Mouse (Mus musculus): Measurements from ENCODE around the gene Tspan5. TPM values are rescaled to one million over a fixed set of nuclear protein-coding genes. Genes with fewer than 3 reads are reported as not detected.

The Tspan5 gene
- polyA plus RNA-seq, 1 experiment, result 22.2 TPM

- Histone ChIP-seq H3K27me3 (ENCODE audit: control insufficient read depth, insufficient read depth, low read length, poor library complexity, severe bottlenecking) (no peaks in the 10 kb centered on the region), H3K36me3 (ENCODE audit: control insufficient read depth, insufficient read depth, low read length, poor library complexity, severe bottlenecking) (peaks cover 3% of the 10 kb centered on the region), H3K4me3 (ENCODE audit: low read depth, low read length) (no peak overlapping the region), H3K4me1 (ENCODE audit: control insufficient read depth, insufficient read depth, low read length) (no peaks in the 10 kb centered on the region), H3K27ac (ENCODE audit: insufficient read depth, low read length) (no peak overlapping the region), H3K9me3 (replicated peaks; ENCODE audit: control insufficient read depth, insufficient read depth, low read length, poor library complexity, severe bottlenecking) (no peaks in the 10 kb centered on the region), H3K9ac (ENCODE audit: low read depth, poor library complexity, severe bottlenecking) (no peak overlapping the region)
- no peak for TF ChIP-seq CTCF (IDR thresholded peaks at IDR 0.05; ENCODE audit: low read depth, low read length)
- TF ChIP-seq POLR2A (IDR thresholded peaks at IDR 0.05; ENCODE audit: insufficient read depth, low read length), result no peak
- no peak for TF ChIP-seq EP300 (IDR thresholded peaks at IDR 0.05; ENCODE audit: insufficient read depth, low read depth, low read length)
Observed at GRCm38 (mm10) chr3:138937241-138937640, 195.2 kb downstream of the Tspan5 start.

GRCm38 (mm10) chr3:138941604-138942003 lies 199.6 kb downstream of the Tspan5 start:
- Histone ChIP-seq H3K27me3 (ENCODE audit: control insufficient read depth, insufficient read depth, low read length, poor library complexity, severe bottlenecking) (no peaks in the 10 kb centered on the region), H3K4me3 (ENCODE audit: low read depth, low read length) (no peak overlapping the region)

GRCm38 (mm10) chr3:138945516-138945915 lies 203.5 kb downstream of the Tspan5 start:
- H3K4me1 ChIP-seq (ENCODE audit: control insufficient read depth, insufficient read depth, low read length), result no peaks in the 10 kb centered on the region
- H3K27me3 ChIP-seq (ENCODE audit: control insufficient read depth, insufficient read depth, low read length, poor library complexity, severe bottlenecking), result no peaks in the 10 kb centered on the region
- no peak overlapping the region for H3K27ac ChIP-seq (ENCODE audit: insufficient read depth, low read length)
- H3K4me3 ChIP-seq (ENCODE audit: low read depth, low read length), result no peak overlapping the region
- peaks cover 3% of the 10 kb centered on the region for H3K36me3 ChIP-seq (ENCODE audit: control insufficient read depth, insufficient read depth, low read length, poor library complexity, severe bottlenecking)
- no peak overlapping the region for H3K9ac ChIP-seq (ENCODE audit: low read depth, poor library complexity, severe bottlenecking)
- TF ChIP-seq CTCF (IDR thresholded peaks at IDR 0.05; ENCODE audit: low read depth, low read length), result no peak
- no peak for TF ChIP-seq EP300 (IDR thresholded peaks at IDR 0.05; ENCODE audit: insufficient read depth, low read depth, low read length)
- no peak for TF ChIP-seq POLR2A (IDR thresholded peaks at IDR 0.05; ENCODE audit: insufficient read depth, low read length)
- H3K9me3 ChIP-seq (replicated peaks; ENCODE audit: control insufficient read depth, insufficient read depth, low read length, poor library complexity, severe bottlenecking), result no peaks in the 10 kb centered on the region

More at GRCm38 (mm10) chr3:138941604-138942003, 199.6 kb downstream of the Tspan5 start:
- no peak overlapping the region for H3K9ac ChIP-seq (ENCODE audit: low read depth, poor library complexity, severe bottlenecking)
- no peak overlapping the region for H3K27ac ChIP-seq (ENCODE audit: insufficient read depth, low read length)
- H3K9me3 ChIP-seq (replicated peaks; ENCODE audit: control insufficient read depth, insufficient read depth, low read length, poor library complexity, severe bottlenecking), result no peaks in the 10 kb centered on the region
- no peaks in the 10 kb centered on the region for H3K4me1 ChIP-seq (ENCODE audit: control insufficient read depth, insufficient read depth, low read length)
- H3K36me3 ChIP-seq (ENCODE audit: control insufficient read depth, insufficient read depth, low read length, poor library complexity, severe bottlenecking), result peaks cover 3% of the 10 kb centered on the region
- no peak for TF ChIP-seq POLR2A (IDR thresholded peaks at IDR 0.05; ENCODE audit: insufficient read depth, low read length)
- no peak for TF ChIP-seq CTCF (IDR thresholded peaks at IDR 0.05; ENCODE audit: low read depth, low read length)
- no peak for TF ChIP-seq EP300 (IDR thresholded peaks at IDR 0.05; ENCODE audit: insufficient read depth, low read depth, low read length)

GRCm38 (mm10) chr3:138949081-138949480 lies 207.1 kb downstream of the Tspan5 start:
- no peak overlapping the region for H3K9ac ChIP-seq (ENCODE audit: low read depth, poor library complexity, severe bottlenecking)
- no peaks in the 10 kb centered on the region for H3K4me1 ChIP-seq (ENCODE audit: control insufficient read depth, insufficient read depth, low read length)
- H3K27me3 ChIP-seq (ENCODE audit: control insufficient read depth, insufficient read depth, low read length, poor library complexity, severe bottlenecking), result no peaks in the 10 kb centered on the region
- no peaks in the 10 kb centered on the region for H3K9me3 ChIP-seq (replicated peaks; ENCODE audit: control insufficient read depth, insufficient read depth, low read length, poor library complexity, severe bottlenecking)
- TF ChIP-seq CTCF (IDR thresholded peaks at IDR 0.05; ENCODE audit: low read depth, low read length) (no peak), POLR2A (IDR thresholded peaks at IDR 0.05; ENCODE audit: insufficient read depth, low read length) (no peak), EP300 (IDR thresholded peaks at IDR 0.05; ENCODE audit: insufficient read depth, low read depth, low read length) (no peak)
- H3K36me3 ChIP-seq (ENCODE audit: control insufficient read depth, insufficient read depth, low read length, poor library complexity, severe bottlenecking), result no peaks in the 10 kb centered on the region; the same call in 1 of the 2 replicates
- H3K4me3 ChIP-seq (ENCODE audit: low read depth, low read length), result no peak overlapping the region
- no peak overlapping the region for H3K27ac ChIP-seq (ENCODE audit: insufficient read depth, low read length)

- no peak overlapping the region for H3K4me3 ChIP-seq (ENCODE audit: low read depth, low read length)
- no peaks in the 10 kb centered on the region for H3K27me3 ChIP-seq (ENCODE audit: control insufficient read depth, insufficient read depth, low read length, poor library complexity, severe bottlenecking)
- H3K9me3 ChIP-seq (replicated peaks; ENCODE audit: control insufficient read depth, insufficient read depth, low read length, poor library complexity, severe bottlenecking), result no peaks in the 10 kb centered on the region
- TF ChIP-seq EP300 (IDR thresholded peaks at IDR 0.05; ENCODE audit: insufficient read depth, low read depth, low read length) (no peak), POLR2A (IDR thresholded peaks at IDR 0.05; ENCODE audit: insufficient read depth, low read length) (no peak), CTCF (IDR thresholded peaks at IDR 0.05; ENCODE audit: low read depth, low read length) (no peak)
- H3K36me3 ChIP-seq (ENCODE audit: control insufficient read depth, insufficient read depth, low read length, poor library complexity, severe bottlenecking), result peaks cover 5% of the 10 kb centered on the region
- H3K9ac ChIP-seq (ENCODE audit: low read depth, poor library complexity, severe bottlenecking), result no peak overlapping the region
- no peaks in the 10 kb centered on the region for H3K4me1 ChIP-seq (ENCODE audit: control insufficient read depth, insufficient read depth, low read length)
- H3K27ac ChIP-seq (ENCODE audit: insufficient read depth, low read length), result no peak overlapping the region
Observed at GRCm38 (mm10) chr3:138955220-138955619, 213.2 kb downstream of the Tspan5 start.

Other genes with a start within 250 kb of the Tspan5 start
- gene Eif4e, start 216.0 kb upstream of the Tspan5 start, polyA plus RNA-seq (2011; ENCODE audit: insufficient read depth, insufficient read length, low read depth, missing spikeins), result 378 and 409 TPM in 2 replicates

Data from ES-Bruce4 (cell line).